ENCODE assay signal across 11 mouse cellular contexts in genomic region chr5:131642752-131643151, GRCm38 (mm10).
DNase-seq lines count a peak whose midpoint lies in the region; ATAC-seq and TF ChIP-seq lines count a peak whose summit lies in the region.
"Had no signal": no experiment of that assay in that cellular context is flagged by ENCODE, and none has a peak within 500 bp of the region (broad histone marks: within the 10 kb centered on the region; RNA-seq: fewer than 3 reads in every experiment).

No protein-coding gene starts in this region.

- H3ac ChIP-seq in myocyte (ENCODE audit: control insufficient read depth, insufficient read length), result no peak overlapping the region

- 29% methylated on average over 2 of the region's 2 CpGs for WGBS in heart, adult 2 months
- WGBS in forebrain, embryonic 13.5 days, result 12% methylated on average over 2 of the region's 2 CpGs
- 29% methylated on average over 2 of the region's 2 CpGs for WGBS in hindbrain, embryonic 11.5 days

- H3K4me2 ChIP-seq in forebrain, embryonic 13.5 days, result 0 out of 2 replicates have a peak overlapping the region, but pooled peaks have one; percentile 39
- peak overlapping the region; percentile 19; the same call in 1 of the 2 replicates for H3K4me2 ChIP-seq in hindbrain, embryonic 11.5 days (replicated peaks; ENCODE audit: low read depth, low read length)
- H3K4me2 ChIP-seq in myocyte (ENCODE audit: low read depth), result no peak overlapping the region

- peak in 1 of 2 experiments; percentile 37 for DNase-seq in heart, adult 2 months
- no peak for DNase-seq in heart, postnatal 25 days (ENCODE audit: low spot score)
- peak; percentile 29 for DNase-seq in hindbrain, embryonic 11.5 days (ENCODE audit: low spot score)
- DNase-seq in lung, postnatal 25 days (ENCODE audit: low spot score), result no peak
- DNase-seq: B cell, adult 2 months had no signal

- no peaks in the 10 kb centered on the region for H3K79me2 ChIP-seq in heart, adult 2 months (replicated peaks; ENCODE audit: control insufficient read depth, insufficient read depth, low read length)
- no peaks in the 10 kb centered on the region for H3K79me2 ChIP-seq in myocyte (ENCODE audit: control insufficient read depth, insufficient read depth)

- H3K36me3 ChIP-seq in heart, adult 2 months (ENCODE audit: control insufficient read depth, insufficient read depth, low read length), result no peaks in the 10 kb centered on the region
- H3K36me3 ChIP-seq in forebrain, embryonic 13.5 days (ENCODE audit: poor library complexity, severe bottlenecking), result no peaks in the 10 kb centered on the region
- H3K36me3 ChIP-seq in hindbrain, embryonic 11.5 days (ENCODE audit: control insufficient read depth, insufficient read depth, low read length), result no peaks in the 10 kb centered on the region
- H3K36me3 ChIP-seq in myocyte (ENCODE audit: control insufficient read depth, insufficient read depth), result no peaks in the 10 kb centered on the region

- ATAC-seq in forebrain, embryonic 13.5 days, result peak; percentile 20
- ATAC-seq in hindbrain, embryonic 11.5 days (ENCODE audit: low FRiP score), result no peak
- no peak for ATAC-seq in megakaryocyte, adult 5-6 weeks (ENCODE audit: poor library complexity, severe bottlenecking)
- no peak for ATAC-seq in megakaryocyte-erythroid progenitor cell, adult 5-6 weeks (replicated peaks; ENCODE audit: low FRiP score, low TSS enrichment, poor library complexity, severe bottlenecking)

- intact Hi-C loops in heart, adult 2 months (cut with DNase I), result no loop called here
- intact Hi-C loops in heart, postnatal 25 days (cut with DNase I), result loop anchor here (5.0 kb wide), 1 partner anchor 105 kb away; no protein-coding TSS in a partner anchor

- H3K27ac ChIP-seq in heart, adult 2 months, result peak overlapping the region; percentile 57
- H3K27ac ChIP-seq in forebrain, embryonic 13.5 days, result peak overlapping the region; percentile 90
- H3K27ac ChIP-seq in hindbrain, embryonic 11.5 days (ENCODE audit: low read depth, low read length), result peak overlapping the region; percentile 75
- H3K27ac ChIP-seq: macrophage; stomach, postnatal 0 days had no signal

- 0 out of 2 replicates have a peak, but pooled peaks have one; percentile 25 for TF ChIP-seq EP300 in heart, adult 2 months (IDR thresholded peaks at IDR 0.05; ENCODE audit: insufficient read depth, low read depth, low read length)

- no peak overlapping the region for H3K9ac ChIP-seq in heart, adult 2 months (ENCODE audit: low read depth, low read length)
- H3K9ac ChIP-seq in forebrain, embryonic 13.5 days, result no peak overlapping the region
- no peak overlapping the region for H3K9ac ChIP-seq in hindbrain, embryonic 11.5 days (ENCODE audit: low read depth, low read length)

- no peak for TF ChIP-seq CTCF in heart, adult 2 months (IDR thresholded peaks at IDR 0.05)

- peaks cover 11% of the 10 kb centered on the region for H3K4me1 ChIP-seq in heart, adult 2 months (ENCODE audit: control insufficient read depth, insufficient read depth, low read length)
- peaks cover 68% of the 10 kb centered on the region for H3K4me1 ChIP-seq in forebrain, embryonic 13.5 days
- peaks cover 28% of the 10 kb centered on the region for H3K4me1 ChIP-seq in hindbrain, embryonic 11.5 days (replicated peaks; ENCODE audit: control insufficient read depth, insufficient read depth, low read length)

- no peaks in the 10 kb centered on the region for H3K27me3 ChIP-seq in heart, adult 2 months (ENCODE audit: control insufficient read depth, insufficient read depth, low read length)
- no peaks in the 10 kb centered on the region for H3K27me3 ChIP-seq in forebrain, embryonic 13.5 days
- H3K27me3 ChIP-seq in hindbrain, embryonic 11.5 days (ENCODE audit: control insufficient read depth, insufficient read depth, low read length), result peaks cover 8% of the 10 kb centered on the region
- H3K27me3 ChIP-seq in myocyte (ENCODE audit: control insufficient read depth, insufficient read depth, insufficient read length), result no peaks in the 10 kb centered on the region

- no peaks in the 10 kb centered on the region for H3K9me3 ChIP-seq in forebrain, embryonic 13.5 days (replicated peaks)
- no peaks in the 10 kb centered on the region for H3K9me3 ChIP-seq in hindbrain, embryonic 11.5 days (ENCODE audit: control insufficient read depth, low read length)

- H3K4me3 ChIP-seq in heart, adult 2 months, result no peak overlapping the region
- no peak overlapping the region for H3K4me3 ChIP-seq in forebrain, embryonic 13.5 days
- H3K4me3 ChIP-seq in hindbrain, embryonic 11.5 days (ENCODE audit: low read depth, low read length), result no peak overlapping the region
- H3K4me3 ChIP-seq in myocyte, result no peak overlapping the region

- no peak for TF ChIP-seq POLR2A in heart, adult 2 months (IDR thresholded peaks at IDR 0.05; ENCODE audit: insufficient read depth, low read depth, low read length)
- TF ChIP-seq POLR2A in myocyte (IDR thresholded peaks at IDR 0.05; ENCODE audit: insufficient read length, low read depth), result no peak

TF ChIP-seq in myocyte, 11 proteins besides CTCF, POLR2A, EP300 and RAD21:
- no peak for TF ChIP-seq SRF (IDR thresholded peaks at IDR 0.05; ENCODE audit: control insufficient read depth, insufficient read length, low read depth)
- TF ChIP-seq MAX (IDR thresholded peaks at IDR 0.05; ENCODE audit: low read depth), result no peak
- peak; percentile 12 for TF ChIP-seq TCF12 (IDR thresholded peaks at IDR 0.05; ENCODE audit: insufficient read depth, poor library complexity, severe bottlenecking)
- no peak for TF ChIP-seq TCF3 (IDR thresholded peaks at IDR 0.05; ENCODE audit: insufficient read length, low read depth)
- no peak for TF ChIP-seq USF1 (IDR thresholded peaks at IDR 0.05; ENCODE audit: low read depth)
- TF ChIP-seq E2F4 (IDR thresholded peaks at IDR 0.05; ENCODE audit: insufficient read depth), result no peak
- no peak for TF ChIP-seq CEBPB (IDR thresholded peaks at IDR 0.05; ENCODE audit: insufficient read depth, poor library complexity, severe bottlenecking)
- TF ChIP-seq MYOG (IDR thresholded peaks at IDR 0.05; ENCODE audit: control insufficient read depth in 1 of 3, insufficient read depth in 1 of 3, insufficient read length in 2 of 3, low read depth in 2 of 3), result peak in 2 of 3 experiments; percentile 5 to 45
- TF ChIP-seq REST (IDR thresholded peaks at IDR 0.05; ENCODE audit: insufficient read depth, insufficient read length), result no peak
- TF ChIP-seq MYOD1 (IDR thresholded peaks at IDR 0.05; ENCODE audit: control insufficient read depth in 1 of 3, insufficient read length in 2 of 3, low read depth in 2 of 3), result peak; percentile 48 to 80 (median 79)
- TF ChIP-seq POLR2AphosphoS2 (IDR thresholded peaks at IDR 0.05; ENCODE audit: insufficient read length, low read depth), result no peak
